Mouse (Mus musculus): ENCODE measurements around the gene Dock7. TPM values are rescaled to one million over a fixed set of nuclear protein-coding genes. Genes with fewer than 3 reads are reported as not detected.

The Dock7 gene
- total and polyA plus RNA-seq, 3 experiments = 8.8 to 11.0 (median 10.5) TPM

- DNase-seq = no peak
- no peaks in the 10 kb centered on the region; the same call in 1 of the 2 replicates for H3K79me2 ChIP-seq (replicated peaks; ENCODE audit: control insufficient read depth, insufficient read depth, low read length)
- 79% methylated on average over 4 of the region's 4 CpGs for WGBS
- H3K4me1 ChIP-seq (ENCODE audit: control insufficient read depth, insufficient read depth, low read length) = peaks cover 4% of the 10 kb centered on the region
- H3K27ac ChIP-seq = no peak overlapping the region
- H3K9ac ChIP-seq (ENCODE audit: low read depth, low read length) = no peak overlapping the region
- intact Hi-C loops (cut with DNase I) = loop anchor here (5.0 to 10.0 kb wide), 2 partner anchors 201 to 1136 kb away; partner anchors contain the start of gene Dock7
- no peak for TF ChIP-seq CTCF (IDR thresholded peaks at IDR 0.05)
- H3K4me3 ChIP-seq = no peak overlapping the region
- H3K27me3 ChIP-seq (ENCODE audit: control insufficient read depth, insufficient read depth, low read length) = no peaks in the 10 kb centered on the region
- no peaks in the 10 kb centered on the region; the same call in 1 of the 2 replicates for H3K36me3 ChIP-seq (ENCODE audit: control insufficient read depth, insufficient read depth, low read length)
Observed at GRCm38 (mm10) chr4:98920896-98921295, 199.8 kb downstream of the Dock7 start.

DNA sequence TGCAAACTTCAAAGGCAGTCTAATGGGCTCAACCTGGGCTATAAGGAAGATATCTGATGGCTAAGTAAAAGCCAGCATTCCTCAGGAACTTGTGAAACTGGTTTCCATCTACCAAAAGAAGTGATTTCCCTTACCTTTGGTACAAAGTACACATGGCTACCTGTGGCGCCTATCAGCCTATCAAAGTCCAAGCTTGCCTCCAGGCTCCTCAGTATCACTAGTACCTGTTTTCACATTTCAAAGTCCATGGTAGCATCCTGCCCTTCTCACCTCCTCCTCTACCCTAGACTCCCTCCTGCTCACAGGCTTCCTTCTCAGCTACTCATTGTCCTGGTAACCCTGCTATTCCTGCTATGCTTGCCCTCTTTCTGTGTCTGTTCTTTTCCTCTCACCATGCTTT lies 202.5 kb downstream of the Dock7 start:
- intact Hi-C loops (cut with DNase I) = no loop called here
- Histone ChIP-seq H3K27me3 (ENCODE audit: control insufficient read depth, insufficient read depth, low read length) (no peaks in the 10 kb centered on the region), H3K27ac (no peak overlapping the region), H3K79me2 (replicated peaks; ENCODE audit: control insufficient read depth, insufficient read depth, low read length) (no peaks in the 10 kb centered on the region), H3K36me3 (ENCODE audit: control insufficient read depth, insufficient read depth, low read length) (no peaks in the 10 kb centered on the region), H3K4me3 (no peak overlapping the region), H3K9ac (ENCODE audit: low read depth, low read length) (no peak overlapping the region), H3K4me1 (ENCODE audit: control insufficient read depth, insufficient read depth, low read length) (peaks cover 3% of the 10 kb centered on the region)
- WGBS = 85% methylated on average over 1 of the region's 1 CpGs
- DNase-seq = no peak
- TF ChIP-seq POLR2A (IDR thresholded peaks at IDR 0.05; ENCODE audit: insufficient read depth, low read depth, low read length) = no peak

DNA sequence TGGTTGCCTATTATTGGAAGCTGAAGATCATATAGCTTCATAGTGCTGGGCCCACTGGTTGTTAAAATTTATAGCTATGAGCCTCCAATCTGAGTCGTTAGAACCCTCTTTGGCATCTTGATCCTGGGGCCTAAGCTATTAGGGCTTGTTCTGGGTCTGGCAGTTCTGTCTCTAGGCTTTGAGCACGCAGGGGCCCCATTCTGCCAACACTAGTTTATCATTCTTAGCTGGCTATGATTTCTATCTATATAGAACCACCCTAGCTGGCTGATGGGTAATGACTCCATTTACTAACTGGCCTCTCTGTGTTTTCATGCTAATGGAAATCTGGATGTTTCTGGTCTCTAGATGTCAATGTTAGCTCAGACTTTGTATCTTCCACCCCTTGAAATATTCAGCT lies 203.0 kb downstream of the Dock7 start:
- H3K27me3 ChIP-seq (ENCODE audit: control insufficient read depth, insufficient read depth, low read length) = no peaks in the 10 kb centered on the region
- DNase-seq = no peak
- no peak for TF ChIP-seq CTCF (IDR thresholded peaks at IDR 0.05)
- TF ChIP-seq EP300 (IDR thresholded peaks at IDR 0.05; ENCODE audit: insufficient read depth, low read depth, low read length) = no peak
- no peak for TF ChIP-seq POLR2A (IDR thresholded peaks at IDR 0.05; ENCODE audit: insufficient read depth, low read depth, low read length)
- H3K4me3 ChIP-seq = no peak overlapping the region
- H3K27ac ChIP-seq = no peak overlapping the region
- H3K36me3 ChIP-seq (ENCODE audit: control insufficient read depth, insufficient read depth, low read length) = no peaks in the 10 kb centered on the region
- H3K4me1 ChIP-seq (ENCODE audit: control insufficient read depth, insufficient read depth, low read length) = peaks cover 3% of the 10 kb centered on the region
- no peak overlapping the region for H3K9ac ChIP-seq (ENCODE audit: low read depth, low read length)
- intact Hi-C loops (cut with DNase I) = no loop called here
- no peaks in the 10 kb centered on the region for H3K79me2 ChIP-seq (replicated peaks; ENCODE audit: control insufficient read depth, insufficient read depth, low read length)
- 79% methylated on average over 2 of the region's 2 CpGs for WGBS

DNA sequence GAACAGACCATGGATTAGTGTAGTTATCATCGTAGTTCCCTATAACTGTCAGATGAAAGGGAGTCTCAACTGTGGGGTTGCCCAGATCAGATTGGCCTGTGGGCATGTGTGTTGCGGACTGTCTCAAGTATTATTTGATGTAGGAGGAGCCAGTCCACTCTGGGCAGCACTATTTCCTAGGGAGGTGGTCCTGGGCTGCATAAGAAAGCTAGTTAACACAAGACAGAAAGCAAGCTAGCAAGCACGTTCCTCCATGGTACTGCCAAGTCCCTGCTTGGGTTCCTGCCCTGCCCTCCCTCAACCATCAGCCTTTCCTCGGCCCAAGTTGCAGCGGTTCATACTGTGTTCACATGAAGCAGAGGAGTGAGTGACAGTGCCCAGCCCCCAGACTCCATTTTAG lies 210.5 kb downstream of the Dock7 start:
- H3K27me3 ChIP-seq (ENCODE audit: control insufficient read depth, insufficient read depth, low read length) = no peaks in the 10 kb centered on the region
- no peak overlapping the region for H3K4me3 ChIP-seq
- no peaks in the 10 kb centered on the region for H3K4me1 ChIP-seq (ENCODE audit: control insufficient read depth, insufficient read depth, low read length)
- H3K27ac ChIP-seq = no peak overlapping the region
- 85% methylated on average over 5 of the region's 5 CpGs for WGBS
- no peaks in the 10 kb centered on the region for H3K79me2 ChIP-seq (replicated peaks; ENCODE audit: control insufficient read depth, insufficient read depth, low read length)
- no peak for DNase-seq
- TF ChIP-seq POLR2A (IDR thresholded peaks at IDR 0.05; ENCODE audit: insufficient read depth, low read depth, low read length) = no peak
- TF ChIP-seq EP300 (IDR thresholded peaks at IDR 0.05; ENCODE audit: insufficient read depth, low read depth, low read length) = no peak
- TF ChIP-seq CTCF (IDR thresholded peaks at IDR 0.05) = no peak
- H3K36me3 ChIP-seq (ENCODE audit: control insufficient read depth, insufficient read depth, low read length) = no peaks in the 10 kb centered on the region
- intact Hi-C loops (cut with DNase I) = no loop called here
- no peak overlapping the region for H3K9ac ChIP-seq (ENCODE audit: low read depth, low read length)

DNA sequence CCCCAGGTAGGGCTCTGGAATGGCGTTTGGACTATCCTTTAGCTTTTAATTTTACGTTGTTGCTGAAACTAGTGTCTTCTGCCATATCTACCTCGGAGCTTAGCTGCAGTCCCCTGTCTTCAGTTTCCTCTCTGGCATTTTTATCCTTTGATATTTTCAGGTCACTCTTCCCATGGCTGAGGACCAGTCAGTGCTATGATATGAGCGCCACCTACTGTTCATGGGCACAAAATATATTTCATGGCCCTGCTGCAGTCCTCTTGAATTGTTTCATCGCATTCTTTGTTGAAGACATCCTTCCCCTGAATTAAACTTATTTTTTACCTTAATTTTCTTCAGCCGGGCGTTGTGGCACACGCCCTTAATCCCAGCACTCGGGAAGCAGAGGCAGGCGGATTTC lies 233.6 kb downstream of the Dock7 start:
- no peaks in the 10 kb centered on the region for H3K79me2 ChIP-seq (replicated peaks; ENCODE audit: control insufficient read depth, insufficient read depth, low read length)
- intact Hi-C loops (cut with DNase I) = loop anchor here (1.0 kb wide), 2 partner anchors 148 to 165 kb away; no protein-coding TSS in a partner anchor
- no peaks in the 10 kb centered on the region for H3K36me3 ChIP-seq (ENCODE audit: control insufficient read depth, insufficient read depth, low read length)
- H3K9ac ChIP-seq (ENCODE audit: low read depth, low read length) = no peak overlapping the region
- peak; percentile 10 to 28 for DNase-seq
- no peaks in the 10 kb centered on the region; the same call in 1 of the 2 replicates for H3K4me1 ChIP-seq (ENCODE audit: control insufficient read depth, insufficient read depth, low read length)
- H3K27me3 ChIP-seq (ENCODE audit: control insufficient read depth, insufficient read depth, low read length) = no peaks in the 10 kb centered on the region
- TF ChIP-seq CTCF (IDR thresholded peaks at IDR 0.05) = peak; percentile 81
- TF ChIP-seq POLR2A (IDR thresholded peaks at IDR 0.05; ENCODE audit: insufficient read depth, low read depth, low read length) = no peak
- no peak overlapping the region for H3K27ac ChIP-seq
- 13% methylated on average over 10 of the region's 10 CpGs for WGBS
- H3K4me3 ChIP-seq = no peak overlapping the region

Other genes with a start within 250 kb of the Dock7 start
- gene Usp1, start 197.1 kb downstream of the Dock7 start, total RNA-seq (2021) = 10 to 100 TPM; 15.4 to 17.1 TPM
- gene Usp1, start 197.1 kb downstream of the Dock7 start, polyA plus RNA-seq (2012; rRNA removed) = 4.1 and 4.9 TPM in 2 replicates
- 1 to 10 TPM; 4.0 to 5.0 TPM for gene Angptl3, start 90.0 kb downstream of the Dock7 start, total RNA-seq (2021)
- gene Angptl3, start 90.0 kb downstream of the Dock7 start, polyA plus RNA-seq (2012; rRNA removed) = 0.72 and 1.4 TPM in 2 replicates
- gene Atg4c, start 73.0 kb upstream of the Dock7 start, total RNA-seq (2021) = 1 to 10 TPM; 6.3 to 6.7 TPM
- 1.8 and 3.8 TPM in 2 replicates for gene Atg4c, start 73.0 kb upstream of the Dock7 start, polyA plus RNA-seq (2012; rRNA removed)
- gene Gm12689, start 175.0 kb upstream of the Dock7 start, total RNA-seq (2021) = under 1 TPM in 1 of 2 experiments, not detected in 1; 0.16 TPM
- gene Gm12689, start 175.0 kb upstream of the Dock7 start, polyA plus RNA-seq (2012; rRNA removed) = 0.21 and 0.23 TPM in 2 replicates